Mouse (Mus musculus) induced T-regulatory cell, adult 2 months (primary cell): ENCODE data around the gene Gm3127.
"Not testable (repeated sequence)": the region's sequence is repeated elsewhere in the genome, so short reads cannot be mapped to it uniquely, and the experiment has no call there.

ENCODE experiments used
- DNase-seq: peaks from one replicate; pipeline ENCODE4 v3.0.0-alpha.2; 2012; ENCODE audit warnings: low read depth

The Gm3127 gene

DNA sequence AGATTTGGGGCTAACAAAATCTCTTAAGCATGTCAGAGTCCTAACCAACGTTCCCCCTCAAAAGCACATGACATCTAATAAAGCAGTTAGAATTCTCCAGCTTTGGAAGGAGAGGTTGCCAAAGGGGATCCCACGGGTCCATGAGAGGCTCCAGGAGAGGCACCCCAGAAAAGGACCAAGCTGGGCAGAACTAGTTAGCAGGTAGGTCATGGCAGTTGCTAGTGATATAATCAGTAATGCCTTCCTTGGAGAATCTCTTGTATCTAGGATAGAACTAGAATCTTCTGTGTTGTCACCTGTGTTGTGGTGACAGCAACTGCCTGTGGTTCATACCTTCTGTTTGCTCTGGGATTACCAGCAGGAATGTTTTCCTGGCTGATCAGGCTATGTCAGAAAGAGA is at the start of gene Gm3127:
Gene Gm3127, plus strand, starts transcription at position 301 of the 400 bp plus-strand sequence.
- DNase-seq: not testable (repeated sequence)

DNA sequence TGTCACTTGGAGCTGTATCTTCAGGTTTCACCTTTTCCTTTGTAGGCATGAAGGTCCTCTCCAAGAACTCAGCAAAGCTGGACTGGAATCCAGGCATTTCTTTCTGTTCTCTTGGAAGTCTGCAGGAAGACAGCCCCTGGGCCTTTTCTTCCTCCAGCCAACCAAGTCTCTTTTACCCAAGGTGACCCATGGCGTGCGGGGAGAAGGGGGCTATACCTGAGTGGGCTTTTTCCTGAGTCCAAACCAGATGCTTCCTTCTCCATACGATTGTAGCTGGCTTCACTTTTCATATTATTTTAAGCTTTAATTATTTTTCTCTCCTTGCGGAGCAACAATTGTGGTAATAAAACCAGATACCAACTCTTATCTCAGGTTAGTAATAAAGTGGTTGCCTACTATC is 23.2 kb upstream of the Gm3127 start:
- DNase-seq: not testable (repeated sequence)

DNA sequence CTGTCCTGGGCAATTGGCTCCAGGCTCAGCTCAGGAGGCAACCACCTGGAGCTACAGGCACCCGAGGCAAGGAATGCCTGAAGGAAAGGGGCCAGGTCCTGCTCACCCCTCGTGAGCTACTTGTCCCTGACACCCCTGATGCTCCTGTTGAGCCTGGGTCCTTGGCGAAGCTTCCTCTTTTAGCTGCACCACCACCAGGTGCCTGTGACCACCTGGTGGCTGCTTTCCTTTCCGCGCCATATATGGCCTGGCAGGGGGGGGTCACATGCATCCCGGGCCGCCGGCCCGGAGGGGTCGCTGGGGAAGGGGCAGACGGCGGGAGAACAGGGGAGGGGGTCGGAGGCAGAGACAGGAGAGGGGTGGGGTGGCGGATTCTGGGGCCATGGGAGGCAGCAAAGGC is 17.2 kb downstream of the Gm3127 start:
- DNase-seq: not testable (repeated sequence)

DNA sequence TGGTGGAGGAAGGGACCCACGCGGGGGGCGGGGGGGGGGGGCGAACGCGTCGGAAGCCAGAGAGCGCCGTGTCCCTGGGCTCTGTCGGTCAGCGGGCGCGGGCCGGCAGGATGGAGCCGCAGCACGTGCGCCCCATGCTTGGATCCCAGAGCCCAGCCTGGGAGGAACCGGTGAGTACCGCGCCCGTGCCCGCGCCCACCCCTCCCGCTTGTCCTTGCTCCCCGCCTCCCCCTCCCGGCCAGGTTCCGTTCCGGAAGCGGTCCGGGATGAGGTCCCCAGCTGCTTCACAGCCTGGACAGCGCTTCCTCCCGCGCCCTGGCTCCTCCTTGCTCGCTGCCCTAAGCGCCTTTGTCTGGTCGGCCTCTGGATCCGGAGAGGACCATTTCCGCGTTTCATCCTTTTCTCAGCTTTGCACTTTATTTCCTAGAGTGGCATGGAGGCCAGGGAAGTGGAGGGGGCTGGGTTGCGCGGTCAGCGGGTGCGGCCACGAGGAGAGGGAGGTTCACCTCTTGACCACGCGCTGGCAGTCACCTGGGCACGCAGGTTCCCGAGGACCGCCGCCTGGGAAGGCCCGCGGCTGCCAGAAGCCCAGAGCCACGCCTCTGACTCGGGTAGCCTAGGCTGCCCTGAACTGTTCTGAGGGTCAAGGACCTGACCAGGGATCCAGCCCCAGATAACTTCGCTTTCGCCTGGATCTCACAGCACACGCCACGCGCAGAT is 17.8 kb downstream of the Gm3127 start, which contains the start of gene Gm2974:
Gene Gm2974, plus strand, starts transcription at position 86 of the 720 bp plus-strand sequence.
- DNase-seq: not testable (repeated sequence)

DNA sequence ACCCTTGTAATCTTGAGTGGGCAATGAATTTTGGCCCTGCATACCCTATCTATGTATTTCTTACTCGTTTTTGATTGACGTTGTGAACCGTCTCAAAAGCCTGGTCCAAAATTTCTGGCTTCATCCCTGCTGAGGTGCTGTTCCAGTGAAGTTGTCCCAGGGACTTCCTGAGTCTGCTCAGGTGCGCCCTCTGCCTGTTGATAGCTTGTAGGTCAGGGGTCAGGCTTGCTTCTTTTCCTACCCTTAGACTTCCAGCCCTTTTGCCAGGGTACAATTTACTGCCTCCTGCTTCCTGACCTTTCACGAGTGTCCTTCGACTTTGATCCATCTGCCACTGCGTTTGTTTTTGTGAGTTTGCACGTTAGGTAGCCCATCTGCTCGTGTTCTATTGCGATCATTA is 18.5 kb downstream of the Gm3127 start:
- not testable (repeated sequence) for DNase-seq
